Mouse (Mus musculus) right cerebral cortex, postnatal 36 days (tissue): ENCODE measurements around the gene Npm3.

Experiments
- DNase-seq, 2 experiments: peaks; one replicate each; pipeline ENCODE4 v3.0.0; 2022; ENCODE audit warnings: low spot score in 2 of 2, mixed read lengths in 1 of 2

The Npm3 gene

GRCm38 (mm10) chr19:45749243-45750043 lies at the start of gene Npm3:
TSS of gene Npm3 (minus strand) at chr19:45749591.
- peak; percentile 62 to 68 for DNase-seq

GRCm38 (mm10) chr19:45796879-45797278 lies 47.5 kb upstream of the Npm3 start:
- DNase-seq = no peak

GRCm38 (mm10) chr19:45796061-45796556 lies 46.7 kb upstream of the Npm3 start:
- DNase-seq = no peak

- no peak for DNase-seq
Measured at GRCm38 (mm10) chr19:45795406-45795944, 46.1 kb upstream of the Npm3 start.

- no peak for DNase-seq
Measured at GRCm38 (mm10) chr19:45794718-45795117, 45.3 kb upstream of the Npm3 start.

GRCm38 (mm10) chr19:45792404-45792803 lies 43.0 kb upstream of the Npm3 start:
- no peak for DNase-seq

GRCm38 (mm10) chr19:45789888-45790874 lies 40.8 kb upstream of the Npm3 start:
- DNase-seq = no peak

GRCm38 (mm10) chr19:45789365-45789764 lies 40.0 kb upstream of the Npm3 start:
- DNase-seq = no peak

GRCm38 (mm10) chr19:45788337-45788736 lies 38.9 kb upstream of the Npm3 start:
- no peak for DNase-seq

GRCm38 (mm10) chr19:45787450-45787849 lies 38.1 kb upstream of the Npm3 start:
- no peak for DNase-seq

- DNase-seq = no peak
Measured at GRCm38 (mm10) chr19:45785470-45785869, 36.1 kb upstream of the Npm3 start.

- no peak for DNase-seq
Measured at GRCm38 (mm10) chr19:45783933-45784576, 34.7 kb upstream of the Npm3 start.

- peak; percentile 95 to 96 for DNase-seq
Measured at GRCm38 (mm10) chr19:45783181-45783932, 34.0 kb upstream of the Npm3 start, which contains the start of gene Mgea5. TSS of gene Mgea5 (minus strand) at chr19:45783837.

GRCm38 (mm10) chr19:45782315-45783001 lies 33.1 kb upstream of the Npm3 start:
- DNase-seq = peak; percentile 24 to 56

- no peak for DNase-seq
Measured at GRCm38 (mm10) chr19:45781676-45782075, 32.3 kb upstream of the Npm3 start.

- DNase-seq = no peak
Measured at GRCm38 (mm10) chr19:45780350-45780915, 31.0 kb upstream of the Npm3 start.

- peak in 1 of 2 experiments; percentile 60 for DNase-seq
Measured at GRCm38 (mm10) chr19:45775486-45775885, 26.1 kb upstream of the Npm3 start.

GRCm38 (mm10) chr19:45771501-45771900 lies 22.1 kb upstream of the Npm3 start:
- DNase-seq = no peak

GRCm38 (mm10) chr19:45760810-45761209 lies 11.4 kb upstream of the Npm3 start:
- DNase-seq = no peak

- no peak for DNase-seq
Measured at GRCm38 (mm10) chr19:45758671-45759070, 9.3 kb upstream of the Npm3 start.
